Mouse (Mus musculus) mature B cell (primary cell): Measurements from ENCODE around the gene Zfand2b.

Experiments
- in situ Hi-C: fragments of 300-500 bp; cut with MboI; formaldehyde crosslinking; loops from 2 replicates; pipeline ENCODE4 v1.14.3; 2019

The Zfand2b gene

GRCm38 (mm10) chr1:75214442-75214841 is 46.0 kb downstream of the Zfand2b start:
- in situ Hi-C loops, result no loop called here

GRCm38 (mm10) chr1:75214886-75215285 is 46.4 kb downstream of the Zfand2b start:
- in situ Hi-C loops, result no loop called here

GRCm38 (mm10) chr1:75215785-75216184 is 47.3 kb downstream of the Zfand2b start:
- in situ Hi-C loops, result no loop called here

GRCm38 (mm10) chr1:75216797-75217585 is 48.5 kb downstream of the Zfand2b start:
- in situ Hi-C loops, result no loop called here

GRCm38 (mm10) chr1:75217893-75218226 is 49.4 kb downstream of the Zfand2b start:
- in situ Hi-C loops, result no loop called here

- in situ Hi-C loops, result no loop called here
Observed at GRCm38 (mm10) chr1:75218227-75219001, 50.0 kb downstream of the Zfand2b start.

GRCm38 (mm10) chr1:75219078-75219477 is 50.6 kb downstream of the Zfand2b start:
- in situ Hi-C loops, result no loop called here

GRCm38 (mm10) chr1:75219531-75219930 is 51.1 kb downstream of the Zfand2b start, which contains the start of gene Tuba4a:
Gene Tuba4a (minus strand): TSS chr1:75219865.
- in situ Hi-C loops, result no loop called here
